Mouse (Mus musculus) 3134 (cell line): ENCODE measurements around the gene Slc35e4.

Experiments
- DNase-seq: peaks from one replicate; pipeline ENCODE4 v3.0.0-alpha.2; 2011; ENCODE audit warnings: low spot score; ENCODE audit not compliant: insufficient read length; ENCODE audit errors: extremely low read depth

The Slc35e4 gene

DNA sequence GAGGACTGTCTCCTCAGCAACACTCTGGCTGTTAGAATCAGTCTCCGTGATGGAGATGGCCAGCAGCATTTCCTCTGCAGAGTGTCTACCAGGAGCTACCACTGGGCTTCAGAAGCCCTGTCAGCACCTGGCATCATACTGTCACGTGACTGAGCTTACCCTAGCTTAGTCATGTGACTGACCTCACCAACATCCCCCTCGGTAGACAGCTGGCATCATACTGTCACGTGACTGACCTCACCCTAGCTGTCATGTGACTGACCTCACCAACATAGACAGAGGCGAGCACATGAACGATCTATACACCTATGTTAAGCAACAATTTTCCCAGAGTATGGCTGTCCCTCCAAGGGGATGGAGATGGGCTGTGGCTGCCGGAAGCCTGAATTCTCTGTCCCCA is 35.8 kb downstream of the Slc35e4 start:
- DNase-seq, result no peak

GRCm38 (mm10) chr11:3876419-3876818 is 38.0 kb downstream of the Slc35e4 start:
- no peak for DNase-seq

- DNase-seq, result no peak
Measured at GRCm38 (mm10) chr11:3864343-3864742, 50.1 kb downstream of the Slc35e4 start.

GRCm38 (mm10) chr11:3863454-3864112 is 50.9 kb downstream of the Slc35e4 start, which contains the start of gene Osbp2:
Gene Osbp2, minus strand, starts transcription at chr11:3863903.
- no peak for DNase-seq

DNA sequence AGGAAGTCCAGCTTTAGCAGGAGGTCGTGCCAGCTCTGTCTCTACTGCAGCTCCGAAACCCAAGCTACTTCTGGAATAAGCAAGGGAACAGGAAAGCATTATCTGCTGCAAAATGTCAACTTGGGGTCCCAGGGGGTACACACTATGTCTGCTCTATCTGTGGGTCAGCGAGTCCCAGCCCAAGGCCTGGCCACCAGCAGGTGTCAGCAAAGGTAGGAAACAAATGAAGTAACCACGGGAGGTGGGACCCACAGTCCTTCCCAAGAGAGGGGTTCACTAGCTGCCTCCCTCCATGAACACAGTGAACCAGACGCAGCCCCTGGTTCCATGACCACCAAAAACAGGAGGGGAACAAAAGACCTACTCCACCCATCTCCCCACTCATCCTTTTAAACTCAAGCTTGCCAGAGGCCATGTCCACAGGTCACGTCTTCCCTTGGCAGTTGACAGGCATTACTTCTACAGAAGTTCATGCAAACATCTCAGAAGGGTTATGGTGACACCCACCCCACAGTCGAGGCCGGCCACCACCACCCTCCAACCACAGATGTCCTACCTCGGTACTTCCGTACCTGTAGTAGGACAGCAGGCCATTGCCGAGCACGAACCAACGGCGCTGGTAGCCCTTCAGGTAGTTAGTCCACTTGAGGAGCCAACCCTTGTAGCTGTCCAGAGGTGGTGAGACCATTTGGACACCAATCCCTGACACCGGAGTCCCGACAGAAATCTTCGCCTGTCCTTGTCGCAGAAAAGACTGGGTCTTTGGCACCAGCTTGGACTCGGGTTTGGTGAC is 51.6 kb downstream of the Slc35e4 start:
- no peak for DNase-seq

GRCm38 (mm10) chr11:3860361-3860760 is 54.1 kb downstream of the Slc35e4 start:
- no peak for DNase-seq

DNA sequence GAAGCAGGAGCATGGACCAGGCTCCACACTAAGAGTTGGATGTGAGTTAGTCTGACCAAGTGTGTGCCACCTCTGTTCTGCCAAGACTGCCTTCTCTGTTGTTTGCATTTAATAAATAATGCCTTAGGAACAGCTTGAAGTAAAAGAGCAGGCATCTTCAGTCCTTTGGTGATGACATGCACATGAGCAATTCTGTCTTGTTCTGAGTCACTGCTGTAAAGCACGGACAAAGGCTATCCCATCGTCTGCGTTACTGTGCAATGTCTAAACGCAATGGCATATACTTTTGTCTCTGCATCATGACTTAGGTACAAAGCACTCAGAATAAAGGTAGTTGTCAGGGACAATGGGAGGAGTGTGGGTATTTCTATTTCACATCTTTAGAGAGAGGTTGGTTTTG is 54.7 kb downstream of the Slc35e4 start:
- no peak for DNase-seq

DNA sequence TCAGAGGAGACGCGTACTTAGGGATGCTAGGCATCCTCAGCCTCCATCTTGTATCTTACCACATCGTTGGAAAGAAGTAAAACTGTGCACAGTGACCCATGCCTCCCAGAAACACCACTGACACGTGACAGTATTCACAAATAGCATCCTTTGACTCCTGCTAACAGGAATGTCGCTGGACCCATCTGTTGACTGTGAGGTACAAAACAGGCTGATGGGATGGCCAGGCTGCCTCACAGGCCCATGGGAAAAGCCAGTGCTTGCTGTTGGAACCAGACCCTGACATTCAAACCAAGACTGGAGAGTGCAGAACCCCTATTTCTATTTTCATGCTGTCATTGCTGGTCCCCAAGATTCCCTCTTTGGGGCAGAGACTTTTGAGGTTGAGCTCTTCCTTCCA is 56.6 kb downstream of the Slc35e4 start:
- DNase-seq, result no peak
